Mouse (Mus musculus) gastrocnemius, postnatal 36 days (tissue): ENCODE data around the gene Prpf8. TPM values are rescaled to one million over a fixed set of nuclear protein-coding genes. Genes with fewer than 3 reads are reported as not detected.
"Not testable (repeated sequence)": the region's sequence is repeated elsewhere in the genome, so short reads cannot be mapped to it uniquely, and the experiment has no call there.

ENCODE experiments used
- DNase-seq, 2 experiments: peaks; one replicate each; pipeline ENCODE4 v3.0.0; 2022
- intact Hi-C: fragments of 180-260 bp; cut with DNase I; formaldehyde crosslinking; loops from one replicate; pipeline ENCODE4 v1.15.1; 2025
- microRNA-seq, 2 experiments: library from miRNA; unstranded; fragments of <30 nt; microRNA quantifications; one replicate each; pipeline ENCODE4 v1.2.0; 2021
- total RNA-seq, 2 experiments: library from RNA; stranded (reverse); gene quantifications; 2 replicates each; pipeline ENCODE4 v1.2.3; 2021

Prpf8 gene
- total RNA-seq, 2 experiments from 2014 or later: 56.1 to 64.1 TPM

- intact Hi-C loops: no loop called here
Observed at GRCm38 (mm10) chr11:75550200-75550946, 63.8 kb downstream of the Prpf8 start.

GRCm38 (mm10) chr11:75551321-75551720 is 64.7 kb downstream of the Prpf8 start:
- intact Hi-C loops: no loop called here
- no peak for DNase-seq

More at GRCm38 (mm10) chr11:75550200-75550946, 63.8 kb downstream of the Prpf8 start:
- DNase-seq: peak in 1 of 2 experiments; percentile 38

- intact Hi-C loops: no loop called here
- peak; percentile 60 to 65 for DNase-seq
Observed at GRCm38 (mm10) chr11:75551961-75552441, 65.4 kb downstream of the Prpf8 start.

GRCm38 (mm10) chr11:75552906-75553482 is 66.4 kb downstream of the Prpf8 start:
- intact Hi-C loops: no loop called here
- DNase-seq: no peak

- intact Hi-C loops, DNase-seq: not testable (repeated sequence)
Observed at GRCm38 (mm10) chr11:75556006-75556405, 69.4 kb downstream of the Prpf8 start.

GRCm38 (mm10) chr11:75557142-75557541 is 70.5 kb downstream of the Prpf8 start:
- DNase-seq: no peak
- intact Hi-C loops: no loop called here

GRCm38 (mm10) chr11:75558101-75558500 is 71.5 kb downstream of the Prpf8 start:
- intact Hi-C loops: no loop called here
- DNase-seq: no peak

Small RNA genes within 50 kb of the gene (microRNA-seq; reads per million reads assigned to microRNA genes)
- gene Mir22 (40,492 to 162,720 reads per million in 2 experiments), gene Mir3971 (0 reads per million in 2 experiments)

Other genes starting within 250 kb of the Prpf8 start
- 10 to 100 TPM; 53.7 to 58.5 TPM for gene Rpa1, start 138.5 kb upstream of the Prpf8 start, total RNA-seq
- gene Smyd4, start 138.4 kb upstream of the Prpf8 start, total RNA-seq: 1 to 10 TPM; 2.0 to 3.1 TPM
- 10 to 100 TPM; 83.2 to 88.9 TPM for gene Serpinf1, start 64.1 kb upstream of the Prpf8 start, total RNA-seq
- gene Serpinf2, start 47.2 kb upstream of the Prpf8 start, total RNA-seq: not detected
- 1 to 10 TPM; 4.1 to 5.4 TPM for gene Wdr81, start 32.1 kb upstream of the Prpf8 start, total RNA-seq
- 1 to 10 TPM; 3.4 to 3.6 TPM for gene Tlcd2, start 25.1 kb upstream of the Prpf8 start, total RNA-seq
- 10 to 100 TPM; 39.1 to 40.1 TPM for gene Rilp, start 23.3 kb downstream of the Prpf8 start, total RNA-seq
- 1 to 10 TPM; 2.8 to 3.1 TPM for gene Scarf1, start 26.7 kb downstream of the Prpf8 start, total RNA-seq
- gene Slc43a2, start 44.9 kb downstream of the Prpf8 start, total RNA-seq: 10 to 100 TPM; 17.6 to 26.9 TPM
- gene Pitpna, start 101.3 kb downstream of the Prpf8 start, total RNA-seq: 100 to 1,000 TPM; 186 to 223 TPM
- gene Inpp5k, start 144.2 kb downstream of the Prpf8 start, total RNA-seq: 10 to 100 TPM; 20.4 to 24.0 TPM
- gene Myo1c, start 163.7 kb downstream of the Prpf8 start, total RNA-seq: 10 to 100 TPM; 37.4 to 41.5 TPM
- gene Crk, start 192.4 kb downstream of the Prpf8 start, total RNA-seq: 10 to 100 TPM; 38.5 to 44.0 TPM
- 100 to 1,000 TPM; 524 to 527 TPM for gene Ywhae, start 246.1 kb downstream of the Prpf8 start, total RNA-seq